Mouse (Mus musculus) cortical plate, adult 2 months (tissue): ENCODE results near the gene Dnajb1.
A peak's percentile ranks its signal among the peaks of the same experiment; 100 is the strongest.

Experiments used
- CTCF ChIP-seq: fragments of 200-500 bp; IDR thresholded peaks from 2 replicates; pipeline ENCODE4 v1.5.1; 2011; ENCODE audit warnings: mild to moderate bottlenecking, control low read depth, low read length; ENCODE audit not compliant: insufficient read depth; ENCODE audit errors: extremely low read depth
- POLR2A ChIP-seq: fragments of 200-500 bp; IDR thresholded peaks from 2 replicates; pipeline ENCODE4 v1.6.1; 2011; ENCODE audit warnings: mild to moderate bottlenecking, low read length, control low read depth; ENCODE audit not compliant: insufficient read depth; ENCODE audit errors: extremely low read depth

DNA sequence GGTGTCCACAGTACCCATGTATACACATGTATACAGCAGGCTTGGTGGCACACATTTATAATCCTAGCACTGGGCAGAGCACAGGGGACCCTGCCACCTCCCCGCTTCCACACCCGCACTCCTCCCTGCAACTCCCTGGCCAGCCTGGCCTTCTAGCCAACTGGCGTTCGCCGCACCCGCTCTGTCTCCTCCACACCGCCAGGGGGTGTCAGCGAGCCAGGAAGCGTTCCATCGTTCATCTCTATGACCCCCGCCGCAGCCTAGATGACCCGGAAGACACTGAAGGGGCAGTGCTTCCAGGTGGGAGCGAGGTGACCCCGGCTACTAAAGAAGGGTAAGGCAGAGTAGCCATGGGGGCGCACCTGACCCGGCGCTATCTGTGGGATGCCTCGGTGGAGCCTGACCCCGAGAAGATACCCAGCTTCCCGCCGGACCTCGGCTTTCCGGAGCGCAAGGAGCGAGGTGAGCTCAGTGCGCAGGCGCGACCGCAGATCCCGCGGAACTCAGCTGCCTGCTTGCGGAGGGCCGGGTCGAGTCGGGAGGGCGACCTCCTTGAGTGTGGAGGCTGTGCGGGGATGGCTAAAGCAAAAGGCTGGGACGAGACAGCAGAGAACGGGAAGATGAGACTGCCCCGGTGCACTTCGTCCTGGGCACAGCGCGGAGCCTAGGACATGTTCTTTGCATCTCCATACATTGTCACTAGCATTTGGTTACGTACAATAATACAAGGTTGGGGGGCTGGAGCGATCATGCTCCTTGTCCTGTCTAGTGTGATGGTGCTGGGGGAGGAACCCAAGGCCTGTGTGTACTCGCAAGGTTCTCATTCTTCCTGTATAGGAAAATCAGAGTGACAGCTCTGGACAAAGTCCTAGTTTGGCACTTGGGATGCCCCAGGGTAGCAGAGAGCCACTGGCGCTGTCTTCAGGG, 41.3 kb upstream of the Dnajb1 start, which contains the start of gene Ndufb7:
- peak; percentile 82 for TF ChIP-seq CTCF
- peak; percentile 63; the same call in 1 of the 2 replicates for TF ChIP-seq POLR2A
